In genomic region chr6:51012086-51012830, GRCm38 (mm10) we compare ENCODE assay signal across 12 mouse cellular contexts.
A peak's percentile ranks its signal among the peaks of the same experiment; 100 is the strongest.
DNase-seq lines count a peak whose midpoint lies in the region; ATAC-seq lines count a peak whose summit lies in the region.
"Had no signal": no experiment of that assay in that cellular context is flagged by ENCODE, and none has a peak within 500 bp of the region (broad histone marks: within the 10 kb centered on the region; RNA-seq: fewer than 3 reads in every experiment).

No protein-coding gene starts in this region.

- H3K27me3 ChIP-seq in kidney, embryonic 14.5 days (ENCODE audit: control insufficient read depth, insufficient read depth, low read length): no peaks in the 10 kb centered on the region
- H3K27me3 ChIP-seq in embryonic facial prominence, embryonic 12.5 days: no peaks in the 10 kb centered on the region
- no peaks in the 10 kb centered on the region for H3K27me3 ChIP-seq in heart, embryonic 15.5 days
- H3K27me3 ChIP-seq in forebrain, embryonic 14.5 days (replicated peaks; ENCODE audit: control insufficient read depth, insufficient read depth, low read length): no peaks in the 10 kb centered on the region
- H3K27me3 ChIP-seq: midbrain, embryonic 15.5 days had no signal

- no peak for DNase-seq in kidney, adult 9 months
- DNase-seq in lung, postnatal 36 days: peak; percentile 7
- DNase-seq in cerebellum, postnatal 25 days: no peak
- no peak for DNase-seq in cerebellum, adult 9-11 months
- no peak for DNase-seq in forebrain, embryonic 14.5 days (ENCODE audit: low spot score)
- DNase-seq: cerebellum, adult 18-20 months; right cerebral cortex, postnatal 4 days had no signal

- ATAC-seq in kidney, embryonic 14.5 days (ENCODE audit: low FRiP score, low TSS enrichment): peak; percentile 35; the same call in 1 of the 2 replicates
- ATAC-seq in embryonic facial prominence, embryonic 12.5 days (ENCODE audit: insufficient number of reproducible peaks, insufficient read depth, low FRiP score, low TSS enrichment): no peak
- ATAC-seq in heart, embryonic 15.5 days (replicated peaks; ENCODE audit: insufficient number of reproducible peaks, insufficient read depth, low FRiP score, low read depth): no peak
- no peak for ATAC-seq in forebrain, embryonic 14.5 days
- ATAC-seq: midbrain, embryonic 15.5 days had no signal

- no peaks in the 10 kb centered on the region for H3K9me3 ChIP-seq in kidney, embryonic 14.5 days (ENCODE audit: control insufficient read depth, low read length)
- no peaks in the 10 kb centered on the region for H3K9me3 ChIP-seq in embryonic facial prominence, embryonic 12.5 days
- H3K9me3 ChIP-seq in heart, embryonic 15.5 days (replicated peaks): no peaks in the 10 kb centered on the region
- no peaks in the 10 kb centered on the region for H3K9me3 ChIP-seq in forebrain, embryonic 14.5 days (replicated peaks; ENCODE audit: control insufficient read depth, low read length)
- H3K9me3 ChIP-seq: G1E; midbrain, embryonic 15.5 days had no signal

- H3K27ac ChIP-seq in kidney, embryonic 14.5 days (ENCODE audit: low read depth, low read length): no peak overlapping the region; the same call in 1 of the 2 replicates
- peak overlapping the region; percentile 77; the same call in 1 of the 2 replicates for H3K27ac ChIP-seq in embryonic facial prominence, embryonic 12.5 days
- H3K27ac ChIP-seq in heart, embryonic 15.5 days: no peak overlapping the region
- no peak overlapping the region for H3K27ac ChIP-seq in forebrain, embryonic 14.5 days (ENCODE audit: low read depth, low read length)
- H3K27ac ChIP-seq: midbrain, embryonic 15.5 days had no signal

- WGBS in kidney, embryonic 14.5 days: 46% methylated on average over 15 of the region's 15 CpGs
- WGBS in embryonic facial prominence, embryonic 12.5 days: 76% methylated on average over 15 of the region's 15 CpGs
- WGBS in heart, embryonic 15.5 days: 47% methylated on average over 15 of the region's 15 CpGs
- 87% methylated on average over 15 of the region's 15 CpGs for WGBS in forebrain, embryonic 14.5 days

- H3K4me3 ChIP-seq in kidney, embryonic 14.5 days (ENCODE audit: low read length): no peak overlapping the region
- H3K4me3 ChIP-seq in embryonic facial prominence, embryonic 12.5 days: no peak overlapping the region
- no peak overlapping the region for H3K4me3 ChIP-seq in heart, embryonic 15.5 days
- H3K4me3 ChIP-seq in forebrain, embryonic 14.5 days (ENCODE audit: low read depth, low read length): no peak overlapping the region
- H3K4me3 ChIP-seq: midbrain, embryonic 15.5 days had no signal

- H3K4me1 ChIP-seq in kidney, embryonic 14.5 days (ENCODE audit: control insufficient read depth, insufficient read depth, low read length): peaks cover 9% of the 10 kb centered on the region
- peaks cover 13% of the 10 kb centered on the region for H3K4me1 ChIP-seq in embryonic facial prominence, embryonic 12.5 days
- H3K4me1 ChIP-seq in heart, embryonic 15.5 days (replicated peaks): peaks cover 8% of the 10 kb centered on the region
- no peaks in the 10 kb centered on the region for H3K4me1 ChIP-seq in forebrain, embryonic 14.5 days (ENCODE audit: control insufficient read depth, insufficient read depth, low read length)

- H3K4me2 ChIP-seq in kidney, embryonic 14.5 days (replicated peaks; ENCODE audit: low read depth, low read length): no peak overlapping the region
- no peak overlapping the region for H3K4me2 ChIP-seq in embryonic facial prominence, embryonic 12.5 days (replicated peaks)
- peak overlapping the region; percentile 23; the same call in 1 of the 2 replicates for H3K4me2 ChIP-seq in heart, embryonic 15.5 days
- H3K4me2 ChIP-seq in forebrain, embryonic 14.5 days (ENCODE audit: low read length): no peak overlapping the region
- H3K4me2 ChIP-seq: midbrain, embryonic 15.5 days had no signal

- no peak overlapping the region for H3K9ac ChIP-seq in kidney, embryonic 14.5 days (ENCODE audit: low read depth, low read length)
- no peak overlapping the region for H3K9ac ChIP-seq in embryonic facial prominence, embryonic 12.5 days
- no peak overlapping the region for H3K9ac ChIP-seq in heart, embryonic 15.5 days
- H3K9ac ChIP-seq in forebrain, embryonic 14.5 days (ENCODE audit: low read length): no peak overlapping the region
- H3K9ac ChIP-seq: midbrain, embryonic 15.5 days had no signal

- H3K36me3 ChIP-seq in kidney, embryonic 14.5 days (ENCODE audit: control insufficient read depth, insufficient read depth, low read length): no peaks in the 10 kb centered on the region
- no peaks in the 10 kb centered on the region for H3K36me3 ChIP-seq in embryonic facial prominence, embryonic 12.5 days
- no peaks in the 10 kb centered on the region for H3K36me3 ChIP-seq in heart, embryonic 15.5 days
- H3K36me3 ChIP-seq in forebrain, embryonic 14.5 days (ENCODE audit: control insufficient read depth, insufficient read depth, low read length): no peaks in the 10 kb centered on the region
- H3K36me3 ChIP-seq: G1E; midbrain, embryonic 15.5 days had no signal
